Mouse (Mus musculus): ENCODE measurements at regions not wholly inside any gene's neighbourhood (a gene's known extent, or its start where the extent isn't known, plus 50 kb on each side); places are given as distances from the start of the nearest gene placed in this dataset.
"Not testable (repeated sequence)": the region's sequence is repeated elsewhere in the genome, so short reads cannot be mapped to it uniquely, and the experiment has no call there.

- DNase-seq (ENCODE audit: extremely low spot score, low spot score), result not testable (repeated sequence)
Measured at GRCm38 (mm10) chr17:13432256-13432655, 77.9 kb downstream of the Tcp10c start.

GRCm38 (mm10) chr17:13434146-13434545 is 79.8 kb downstream of the Tcp10c start:
- not testable (repeated sequence) for DNase-seq (ENCODE audit: extremely low spot score, low spot score)

GRCm38 (mm10) chr17:13438790-13439189 is 84.4 kb downstream of the Tcp10c start:
- DNase-seq (ENCODE audit: extremely low spot score, low spot score), result not testable (repeated sequence)

GRCm38 (mm10) chr17:13440708-13441530 is 86.5 kb downstream of the Tcp10c start:
- not testable (repeated sequence) for DNase-seq (ENCODE audit: extremely low spot score, low spot score)

GRCm38 (mm10) chr17:13442229-13442628 is 87.9 kb downstream of the Tcp10c start:
- not testable (repeated sequence) for DNase-seq (ENCODE audit: extremely low spot score, low spot score)

- not testable (repeated sequence) for DNase-seq (ENCODE audit: extremely low spot score, low spot score)
Measured at GRCm38 (mm10) chr17:13456869-13457600, 102.7 kb downstream of the Tcp10c start.

- DNase-seq (ENCODE audit: extremely low spot score, low spot score), result not testable (repeated sequence)
Measured at GRCm38 (mm10) chr17:13457942-13458341, 103.6 kb downstream of the Tcp10c start.

- DNase-seq (ENCODE audit: extremely low spot score, low spot score), result not testable (repeated sequence)
Measured at GRCm38 (mm10) chr17:13458814-13459213, 104.4 kb downstream of the Tcp10c start.

- DNase-seq (ENCODE audit: extremely low spot score, low spot score), result not testable (repeated sequence)
Measured at GRCm38 (mm10) chr17:13462663-13463062, 108.3 kb downstream of the Tcp10c start.

GRCm38 (mm10) chr17:13465822-13466221 is 111.5 kb downstream of the Tcp10c start:
- DNase-seq (ENCODE audit: extremely low spot score, low spot score), result not testable (repeated sequence)

- not testable (repeated sequence) for DNase-seq (ENCODE audit: extremely low spot score, low spot score)
Measured at GRCm38 (mm10) chr17:13469867-13470380, 115.6 kb downstream of the Tcp10c start.

- DNase-seq (ENCODE audit: extremely low spot score, low spot score), result peak; percentile 82
Measured at GRCm38 (mm10) chr17:13472460-13473062, 118.2 kb downstream of the Tcp10c start.

GRCm38 (mm10) chr17:13474310-13475094 is 120.1 kb downstream of the Tcp10c start:
- no peak for DNase-seq (ENCODE audit: extremely low spot score, low spot score)

- peak; percentile 27 for DNase-seq (ENCODE audit: extremely low spot score, low spot score)
Measured at GRCm38 (mm10) chr17:13478866-13479571, 124.6 kb downstream of the Tcp10c start.

- no peak for DNase-seq (ENCODE audit: extremely low spot score, low spot score)
Measured at GRCm38 (mm10) chr17:13479572-13480063, 125.2 kb downstream of the Tcp10c start.

- no peak for DNase-seq (ENCODE audit: extremely low spot score, low spot score)
Measured at GRCm38 (mm10) chr17:13481445-13482085, 127.2 kb downstream of the Tcp10c start.

GRCm38 (mm10) chr17:13482136-13482535 is 127.8 kb downstream of the Tcp10c start:
- DNase-seq (ENCODE audit: extremely low spot score, low spot score), result no peak

GRCm38 (mm10) chr17:13487291-13488215 is 133.2 kb downstream of the Tcp10c start:
- DNase-seq (ENCODE audit: extremely low spot score, low spot score), result no peak
